Mouse (Mus musculus): Measurements from ENCODE around the gene Wdpcp. TPM values are rescaled to one million over a fixed set of nuclear protein-coding genes. Genes with fewer than 3 reads are reported as not detected.

Gene Wdpcp
- polyA plus RNA-seq, 1 experiment from 2014 or later, result 14.5 TPM

- Histone ChIP-seq H3K27me3 (no peaks in the 10 kb centered on the region), H3K9me3 (no peaks in the 10 kb centered on the region), H3K36me3 (peaks cover 6% of the 10 kb centered on the region; the same call in 1 of the 2 replicates), H3K4me2 (replicated peaks) (peak overlapping the region; percentile 75), H3K9ac (replicated peaks) (peak overlapping the region; percentile 72), H3K27ac (replicated peaks) (no peak overlapping the region), H3K4me1 (peaks cover 18% of the 10 kb centered on the region), H3K4me3 (peak overlapping the region; percentile 65)
- ATAC-seq (ENCODE audit: low FRiP score, low read depth), result no peak
- WGBS, result 7% methylated on average over 10 of the region's 10 CpGs
Measured at GRCm38 (mm10) chr11:21570973-21571372, 1.1 kb upstream of the Wdpcp start.

DNA sequence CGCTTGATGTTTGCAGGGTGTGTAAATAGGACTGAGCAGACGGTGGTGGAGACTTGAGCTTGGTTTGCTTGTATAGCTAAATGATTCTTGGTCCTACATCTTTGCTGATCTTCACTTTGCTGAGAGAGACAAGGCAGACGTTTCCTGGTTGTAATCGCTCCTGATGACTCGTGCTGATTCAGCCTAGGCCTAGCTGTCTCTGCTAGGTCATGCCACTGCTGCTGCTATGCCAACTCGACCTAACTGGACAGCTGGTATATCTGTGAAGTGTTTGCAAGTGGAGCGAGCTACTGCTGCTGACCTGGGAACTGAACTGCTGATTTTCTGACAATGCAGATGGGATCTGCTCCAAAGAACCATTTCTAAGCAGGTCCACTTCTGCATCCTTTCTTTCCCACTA, 9.4 kb downstream of the Wdpcp start:
- Histone ChIP-seq H3K9me3 (no peaks in the 10 kb centered on the region), H3K4me1 (no peaks in the 10 kb centered on the region), H3K27ac (replicated peaks) (no peak overlapping the region), H3K4me2 (replicated peaks) (no peak overlapping the region), H3K27me3 (no peaks in the 10 kb centered on the region), H3K4me3 (no peak overlapping the region), H3K9ac (replicated peaks) (no peak overlapping the region), H3K36me3 (no peaks in the 10 kb centered on the region)
- no peak for ATAC-seq (ENCODE audit: low FRiP score, low read depth)
- WGBS, result 79% methylated on average over 7 of the region's 7 CpGs

DNA sequence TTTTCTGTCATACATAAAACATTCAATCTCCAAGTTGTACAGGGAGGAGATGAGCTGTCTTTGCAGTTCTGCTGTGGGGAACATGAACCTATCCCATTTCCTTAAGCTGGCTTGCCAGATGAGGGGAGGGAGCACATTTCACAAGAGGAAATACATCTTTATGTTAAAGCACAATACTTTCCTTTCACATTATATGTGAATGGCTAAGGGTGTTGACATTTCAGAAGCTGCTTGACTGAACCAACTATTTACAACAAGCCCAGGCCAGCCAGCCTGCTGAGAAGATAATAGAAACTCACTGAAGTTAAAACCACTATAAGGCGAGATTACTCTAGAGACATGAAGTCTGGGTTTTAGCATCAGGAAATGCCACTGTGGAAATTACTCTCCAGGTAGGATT, 11.3 kb downstream of the Wdpcp start:
- no peak for ATAC-seq (ENCODE audit: low FRiP score, low read depth)
- 44% methylated on average over 1 of the region's 1 CpGs for WGBS
- H3K4me3 ChIP-seq, result no peak overlapping the region

GRCm38 (mm10) chr11:21602497-21602896, 30.5 kb downstream of the Wdpcp start:
- H3K4me3 ChIP-seq, result no peak overlapping the region
- no peak overlapping the region for H3K9ac ChIP-seq (replicated peaks)
- no peaks in the 10 kb centered on the region for H3K27me3 ChIP-seq
- no peaks in the 10 kb centered on the region for H3K4me1 ChIP-seq
- no peaks in the 10 kb centered on the region for H3K9me3 ChIP-seq
- 52% methylated on average over 5 of the region's 5 CpGs for WGBS
- no peak overlapping the region for H3K27ac ChIP-seq (replicated peaks)
- ATAC-seq (ENCODE audit: low FRiP score, low read depth), result no peak
- H3K4me2 ChIP-seq (replicated peaks), result no peak overlapping the region
- no peaks in the 10 kb centered on the region for H3K36me3 ChIP-seq

More for the DNA sequence above, 11.3 kb downstream of the Wdpcp start:
- H3K36me3 ChIP-seq, result no peaks in the 10 kb centered on the region
- H3K4me1 ChIP-seq, result no peaks in the 10 kb centered on the region
- no peak overlapping the region for H3K4me2 ChIP-seq (replicated peaks)
- no peak overlapping the region for H3K27ac ChIP-seq (replicated peaks)
- H3K9me3 ChIP-seq, result no peaks in the 10 kb centered on the region
- H3K9ac ChIP-seq (replicated peaks), result no peak overlapping the region
- no peaks in the 10 kb centered on the region for H3K27me3 ChIP-seq

GRCm38 (mm10) chr11:21615915-21616314, 43.9 kb downstream of the Wdpcp start:
- Histone ChIP-seq H3K4me1 (no peaks in the 10 kb centered on the region), H3K27me3 (no peaks in the 10 kb centered on the region), H3K36me3 (no peaks in the 10 kb centered on the region), H3K4me3 (no peak overlapping the region), H3K27ac (replicated peaks) (no peak overlapping the region), H3K9ac (replicated peaks) (no peak overlapping the region), H3K4me2 (replicated peaks) (no peak overlapping the region), H3K9me3 (no peaks in the 10 kb centered on the region)
- ATAC-seq (ENCODE audit: low FRiP score, low read depth), result no peak

DNA sequence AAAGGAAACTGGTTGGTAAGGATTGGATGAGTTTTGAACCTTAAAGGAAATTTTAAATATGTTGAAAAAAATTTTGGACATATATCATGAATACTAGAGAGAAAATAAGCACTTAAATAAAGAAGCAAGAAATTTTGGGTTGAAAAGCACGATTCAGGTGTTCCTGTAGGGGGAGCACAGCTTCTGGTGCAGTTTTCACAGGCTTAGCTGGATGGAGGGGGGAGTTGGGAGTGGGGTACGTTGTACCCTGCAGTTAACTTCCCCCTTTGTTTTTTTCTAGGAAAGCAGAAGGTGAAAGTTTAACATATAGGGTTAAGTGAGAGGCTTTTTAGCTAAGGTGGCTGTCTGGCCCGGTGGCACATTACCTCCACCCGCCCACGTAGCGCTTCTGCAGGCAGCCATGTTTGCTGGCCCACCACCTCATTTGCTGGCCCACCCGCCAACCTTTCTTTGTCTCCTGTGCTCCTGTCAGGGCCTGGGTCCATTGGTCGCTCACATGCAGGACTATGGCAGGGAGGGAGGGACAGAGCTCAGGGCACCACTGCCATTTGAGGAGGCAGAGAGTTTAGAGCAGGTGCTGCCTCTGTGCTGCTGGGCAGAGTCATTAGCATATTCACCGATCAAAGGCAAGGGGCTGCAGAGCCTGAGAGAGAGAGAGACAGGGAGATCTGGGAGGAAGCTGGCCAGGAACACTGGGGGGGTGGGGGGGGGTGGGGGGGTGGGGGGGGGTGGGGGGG, 62.3 kb downstream of the Wdpcp start:
- no peaks in the 10 kb centered on the region for H3K4me1 ChIP-seq
- no peak overlapping the region for H3K9ac ChIP-seq (replicated peaks)
- 0 out of 2 replicates have a peak, but pooled peaks cover 3% of the 10 kb centered on the region for H3K9me3 ChIP-seq
- no peaks in the 10 kb centered on the region for H3K27me3 ChIP-seq
- H3K27ac ChIP-seq (replicated peaks), result no peak overlapping the region
- ATAC-seq (ENCODE audit: low FRiP score, low read depth), result 0 out of 2 replicates have a peak, but pooled peaks have one; percentile 34
- no peak overlapping the region for H3K4me2 ChIP-seq (replicated peaks)
- WGBS, result 55% methylated on average over 8 of the region's 9 CpGs
- no peaks in the 10 kb centered on the region for H3K36me3 ChIP-seq
- H3K4me3 ChIP-seq, result no peak overlapping the region

DNA sequence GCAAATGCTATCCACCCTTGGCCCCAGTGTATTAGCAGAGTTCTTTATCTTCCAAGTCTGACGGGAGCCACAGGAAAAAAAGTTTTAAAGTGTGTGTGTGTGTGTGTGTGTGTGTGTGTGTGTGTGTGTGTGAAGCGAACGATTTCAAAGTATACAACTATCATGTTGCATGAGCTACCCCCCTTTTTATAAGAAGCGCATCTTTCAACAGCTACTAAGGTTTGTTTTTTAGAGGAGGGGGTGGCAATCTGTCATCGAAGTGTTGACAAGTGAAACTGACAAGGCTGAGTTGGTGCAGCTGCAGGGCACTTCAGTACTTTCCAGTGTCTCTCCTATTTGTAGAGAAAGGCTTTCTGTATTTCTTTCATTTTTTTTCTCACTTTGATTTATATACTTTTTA, 66.3 kb downstream of the Wdpcp start:
- no peak for ATAC-seq (ENCODE audit: low FRiP score, low read depth)
- Histone ChIP-seq H3K9ac (replicated peaks) (no peak overlapping the region), H3K4me2 (replicated peaks) (no peak overlapping the region), H3K4me1 (no peaks in the 10 kb centered on the region), H3K4me3 (no peak overlapping the region), H3K9me3 (0 out of 2 replicates have a peak, but pooled peaks cover 3% of the 10 kb centered on the region), H3K27ac (replicated peaks) (no peak overlapping the region), H3K27me3 (no peaks in the 10 kb centered on the region), H3K36me3 (no peaks in the 10 kb centered on the region)
- 79% methylated on average over 5 of the region's 5 CpGs for WGBS

GRCm38 (mm10) chr11:21639534-21639933, 67.5 kb downstream of the Wdpcp start:
- Histone ChIP-seq H3K4me2 (replicated peaks) (no peak overlapping the region), H3K9me3 (no peaks in the 10 kb centered on the region), H3K4me1 (no peaks in the 10 kb centered on the region), H3K27ac (replicated peaks) (no peak overlapping the region), H3K9ac (replicated peaks) (no peak overlapping the region), H3K36me3 (no peaks in the 10 kb centered on the region), H3K27me3 (no peaks in the 10 kb centered on the region), H3K4me3 (no peak overlapping the region)
- ATAC-seq (ENCODE audit: low FRiP score, low read depth), result no peak
- 84% methylated on average over 2 of the region's 2 CpGs for WGBS

GRCm38 (mm10) chr11:21644231-21644630, 72.2 kb downstream of the Wdpcp start:
- Histone ChIP-seq H3K27ac (replicated peaks) (no peak overlapping the region), H3K4me2 (replicated peaks) (no peak overlapping the region), H3K36me3 (no peaks in the 10 kb centered on the region), H3K4me1 (no peaks in the 10 kb centered on the region), H3K9me3 (no peaks in the 10 kb centered on the region), H3K4me3 (no peak overlapping the region), H3K9ac (replicated peaks) (no peak overlapping the region), H3K27me3 (no peaks in the 10 kb centered on the region)
- no peak for ATAC-seq (ENCODE audit: low FRiP score, low read depth)
- 71% methylated on average over 4 of the region's 4 CpGs for WGBS

DNA sequence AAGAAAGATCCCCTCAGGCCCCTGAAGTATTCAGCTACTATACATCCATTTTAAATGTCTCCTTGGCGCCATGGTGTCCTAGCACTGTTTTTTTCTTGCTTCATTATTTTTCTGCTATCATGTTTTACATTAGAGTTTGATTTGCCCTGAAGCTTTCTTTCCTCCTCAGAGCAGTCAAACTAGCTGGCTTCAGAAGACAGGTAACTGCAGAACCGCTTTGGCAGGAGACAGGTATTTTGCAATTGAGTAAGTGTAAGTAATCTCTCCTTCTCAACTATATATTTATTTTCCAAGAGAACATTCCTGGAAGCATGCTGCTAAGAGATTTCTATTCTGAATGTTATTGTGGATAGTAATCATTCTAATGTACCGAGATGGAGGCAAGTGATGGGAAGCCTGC, 74.1 kb downstream of the Wdpcp start:
- no peaks in the 10 kb centered on the region for H3K27me3 ChIP-seq
- no peak overlapping the region for H3K27ac ChIP-seq (replicated peaks)
- no peak overlapping the region for H3K4me3 ChIP-seq
- no peak overlapping the region for H3K4me2 ChIP-seq (replicated peaks)
- no peak for ATAC-seq (ENCODE audit: low FRiP score, low read depth)
- 81% methylated on average over 3 of the region's 3 CpGs for WGBS
- H3K9ac ChIP-seq (replicated peaks), result no peak overlapping the region
- no peaks in the 10 kb centered on the region for H3K9me3 ChIP-seq
- no peaks in the 10 kb centered on the region for H3K4me1 ChIP-seq
- H3K36me3 ChIP-seq, result no peaks in the 10 kb centered on the region

DNA sequence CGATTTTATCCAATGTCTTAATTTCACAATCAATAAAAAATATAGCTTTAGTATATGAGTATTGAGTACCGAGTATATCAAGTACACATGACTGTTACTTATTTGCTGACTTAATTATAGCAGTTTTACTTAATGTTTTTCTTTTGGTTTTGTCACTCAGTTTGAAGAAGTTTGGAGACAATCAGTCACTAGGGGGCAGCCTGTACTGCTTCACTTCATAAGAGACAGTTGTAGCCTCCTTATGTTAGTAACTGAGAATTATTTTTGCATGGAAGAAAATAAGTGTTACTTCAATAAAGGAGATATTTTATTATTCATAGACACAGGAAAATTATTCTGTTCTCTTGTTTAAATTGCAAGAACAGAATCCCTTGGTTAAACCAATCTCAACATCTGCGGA, 87.0 kb downstream of the Wdpcp start:
- Histone ChIP-seq H3K9me3 (no peaks in the 10 kb centered on the region), H3K36me3 (no peaks in the 10 kb centered on the region), H3K27ac (replicated peaks) (no peak overlapping the region), H3K4me2 (replicated peaks) (no peak overlapping the region), H3K4me1 (no peaks in the 10 kb centered on the region), H3K4me3 (no peak overlapping the region), H3K27me3 (no peaks in the 10 kb centered on the region), H3K9ac (replicated peaks) (no peak overlapping the region)
- 59% methylated on average over 3 of the region's 3 CpGs for WGBS
- ATAC-seq (ENCODE audit: low FRiP score, low read depth), result no peak

- ATAC-seq (ENCODE audit: low FRiP score, low read depth), result no peak
- H3K27ac ChIP-seq (replicated peaks), result no peak overlapping the region
- 74% methylated on average over 2 of the region's 2 CpGs for WGBS
Measured at GRCm38 (mm10) chr11:21677034-21677433, 105.0 kb downstream of the Wdpcp start.

GRCm38 (mm10) chr11:21688441-21688840, 116.4 kb downstream of the Wdpcp start:
- 87% methylated on average over 6 of the region's 6 CpGs for WGBS

More at GRCm38 (mm10) chr11:21677034-21677433, 105.0 kb downstream of the Wdpcp start:
- Histone ChIP-seq H3K9me3 (no peaks in the 10 kb centered on the region), H3K4me3 (no peak overlapping the region), H3K4me1 (no peaks in the 10 kb centered on the region), H3K27me3 (no peaks in the 10 kb centered on the region), H3K36me3 (no peaks in the 10 kb centered on the region), H3K9ac (replicated peaks) (no peak overlapping the region), H3K4me2 (replicated peaks) (no peak overlapping the region)

More at GRCm38 (mm10) chr11:21688441-21688840, 116.4 kb downstream of the Wdpcp start:
- H3K4me3 ChIP-seq, result no peak overlapping the region
- H3K36me3 ChIP-seq, result no peaks in the 10 kb centered on the region
- ATAC-seq (ENCODE audit: low FRiP score, low read depth), result no peak
- H3K9ac ChIP-seq (replicated peaks), result no peak overlapping the region
- H3K27me3 ChIP-seq, result no peaks in the 10 kb centered on the region
- no peaks in the 10 kb centered on the region for H3K9me3 ChIP-seq
- no peak overlapping the region for H3K27ac ChIP-seq (replicated peaks)
- H3K4me1 ChIP-seq, result 0 out of 2 replicates have a peak, but pooled peaks cover 4% of the 10 kb centered on the region
- H3K4me2 ChIP-seq (replicated peaks), result no peak overlapping the region

Measured in midbrain, embryonic 12.5 days (tissue).